Mouse (Mus musculus): ENCODE measurements around the gene Peli2. TPM values are rescaled to one million over a fixed set of nuclear protein-coding genes. Genes with fewer than 3 reads are reported as not detected.

Peli2 gene
- total RNA-seq, 2 experiments from 2014 or later = 24.1 to 25.1 TPM

DNA sequence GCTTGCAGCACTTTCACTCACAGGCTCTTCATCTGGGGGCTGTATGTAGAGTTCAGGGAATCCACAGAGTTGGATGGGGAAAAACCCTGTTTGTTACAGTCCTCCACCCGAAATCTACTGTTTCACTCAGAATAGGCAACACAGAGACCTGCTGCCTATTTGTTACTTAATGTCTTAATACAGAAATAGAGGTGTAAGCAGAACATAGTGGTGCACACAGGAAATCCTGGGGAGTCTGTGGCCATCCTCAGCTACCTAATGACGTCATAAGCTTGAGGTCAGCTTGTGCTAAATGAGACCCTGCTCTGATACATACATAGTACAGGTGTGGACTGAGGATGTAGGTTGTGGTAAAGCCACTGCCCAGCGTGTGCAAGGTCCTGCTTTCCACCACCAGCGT lies 4.2 kb downstream of the Peli2 start:
- no peak for DNase-seq (ENCODE audit: low spot score in 2 of 2)

DNA sequence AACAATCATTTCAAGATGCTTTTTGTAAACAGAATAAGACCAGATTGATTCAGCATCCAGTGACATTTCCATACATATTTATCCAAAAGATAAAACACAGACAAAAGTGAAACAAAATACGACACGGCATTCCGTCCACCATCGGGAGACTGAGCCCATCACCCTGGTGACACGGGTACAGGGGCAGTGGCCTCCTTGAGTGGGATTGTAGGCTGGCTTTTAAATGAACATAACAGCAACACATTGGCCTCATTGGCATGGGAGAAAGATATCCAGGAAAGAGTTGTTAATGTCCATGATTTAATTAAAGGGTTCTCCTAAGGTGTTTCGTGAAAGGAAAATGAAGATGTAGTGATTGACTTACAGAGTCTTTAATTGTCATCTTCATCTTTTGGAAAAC lies 5.3 kb downstream of the Peli2 start:
- DNase-seq (ENCODE audit: low spot score in 2 of 2) = no peak

DNA sequence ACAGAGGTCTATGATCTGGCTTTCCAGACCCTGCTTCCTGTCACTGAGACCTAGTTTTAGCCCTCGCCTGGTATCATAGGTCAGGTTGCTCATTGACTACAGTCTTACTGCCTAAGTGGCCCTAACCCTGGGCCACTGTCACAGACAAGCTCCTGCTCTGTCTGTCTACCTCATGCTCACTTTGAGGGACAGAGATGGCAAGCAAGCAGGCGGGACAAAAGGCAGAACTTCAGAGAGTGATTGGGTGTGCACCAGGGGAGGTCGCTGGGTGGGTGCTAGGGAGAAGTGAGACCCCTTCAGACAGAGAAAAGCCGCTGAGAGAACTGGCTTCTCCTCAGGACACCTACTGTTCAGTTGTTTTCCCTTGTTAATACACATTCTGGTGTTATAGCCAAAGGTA lies 6.3 kb downstream of the Peli2 start:
- DNase-seq (ENCODE audit: low spot score in 2 of 2) = no peak

DNA sequence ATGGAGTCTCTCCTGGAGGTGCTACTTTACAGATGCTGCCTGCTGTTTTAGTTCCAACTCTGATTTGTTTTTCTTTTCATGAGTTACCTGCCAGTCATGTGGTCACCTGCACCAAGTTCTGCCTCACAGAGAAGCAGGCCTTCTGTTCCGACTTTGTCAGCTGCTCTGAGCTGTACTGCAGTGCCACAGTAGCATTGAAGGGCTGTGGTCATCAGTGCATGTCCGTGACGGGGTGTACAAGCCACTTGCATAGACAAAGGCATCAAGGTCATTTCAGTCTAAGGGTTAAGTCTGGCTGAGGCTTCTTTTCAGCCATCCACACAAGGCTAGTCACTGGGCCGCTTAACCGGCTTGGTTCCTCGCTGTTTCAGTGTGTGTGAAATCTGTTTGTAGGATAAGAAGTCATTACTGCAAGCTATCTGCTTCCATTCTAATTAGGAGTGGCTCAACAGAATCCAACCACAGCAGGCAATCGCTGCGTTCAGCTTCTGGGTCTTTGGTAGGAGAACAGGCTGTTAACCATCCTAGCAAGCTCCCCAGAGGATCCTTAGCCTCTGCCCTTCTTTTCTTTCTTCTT lies 7.1 kb downstream of the Peli2 start:
- DNase-seq (ENCODE audit: low spot score in 2 of 2) = no peak

DNA sequence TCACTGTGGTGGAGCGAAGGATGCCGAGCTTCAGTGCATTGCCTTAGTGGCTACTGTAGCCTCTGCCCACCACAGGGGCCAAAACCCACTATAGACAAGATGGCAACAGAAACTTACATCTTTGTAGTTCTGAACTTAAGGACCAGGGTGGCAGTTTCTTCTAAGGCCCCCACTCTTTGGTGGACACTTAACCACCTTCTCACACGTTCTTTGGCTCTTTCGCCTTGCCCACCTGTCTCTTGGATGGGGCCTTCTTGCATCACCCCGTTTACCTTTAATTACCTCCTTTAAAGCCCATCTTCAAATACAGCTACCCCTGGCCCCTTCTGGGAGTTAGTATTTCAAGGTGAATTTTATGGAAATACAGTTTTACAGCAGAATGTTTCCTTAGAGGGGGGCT lies 8.1 kb downstream of the Peli2 start:
- DNase-seq (ENCODE audit: low spot score in 2 of 2) = no peak

DNA sequence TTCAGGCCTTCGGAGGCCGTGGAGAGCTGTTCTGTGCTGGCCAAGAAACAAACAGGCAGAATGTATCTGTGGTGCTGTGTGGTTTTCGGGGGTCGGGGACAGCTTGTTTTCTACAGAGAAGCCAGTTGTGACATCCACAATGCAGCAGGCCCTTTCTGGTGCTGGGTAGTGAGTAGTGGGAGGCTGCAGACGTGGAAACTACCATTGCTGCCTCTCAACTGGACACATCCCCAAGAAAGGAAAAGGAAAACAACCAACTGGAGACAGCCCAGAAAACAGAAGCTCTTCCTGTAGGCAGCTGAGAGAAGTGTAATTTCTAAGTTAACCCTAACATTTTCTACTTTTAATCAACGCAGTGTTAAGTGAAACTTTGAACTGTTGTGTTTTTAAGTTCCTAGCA lies 9.4 kb downstream of the Peli2 start:
- DNase-seq (ENCODE audit: low spot score in 2 of 2) = no peak

DNA sequence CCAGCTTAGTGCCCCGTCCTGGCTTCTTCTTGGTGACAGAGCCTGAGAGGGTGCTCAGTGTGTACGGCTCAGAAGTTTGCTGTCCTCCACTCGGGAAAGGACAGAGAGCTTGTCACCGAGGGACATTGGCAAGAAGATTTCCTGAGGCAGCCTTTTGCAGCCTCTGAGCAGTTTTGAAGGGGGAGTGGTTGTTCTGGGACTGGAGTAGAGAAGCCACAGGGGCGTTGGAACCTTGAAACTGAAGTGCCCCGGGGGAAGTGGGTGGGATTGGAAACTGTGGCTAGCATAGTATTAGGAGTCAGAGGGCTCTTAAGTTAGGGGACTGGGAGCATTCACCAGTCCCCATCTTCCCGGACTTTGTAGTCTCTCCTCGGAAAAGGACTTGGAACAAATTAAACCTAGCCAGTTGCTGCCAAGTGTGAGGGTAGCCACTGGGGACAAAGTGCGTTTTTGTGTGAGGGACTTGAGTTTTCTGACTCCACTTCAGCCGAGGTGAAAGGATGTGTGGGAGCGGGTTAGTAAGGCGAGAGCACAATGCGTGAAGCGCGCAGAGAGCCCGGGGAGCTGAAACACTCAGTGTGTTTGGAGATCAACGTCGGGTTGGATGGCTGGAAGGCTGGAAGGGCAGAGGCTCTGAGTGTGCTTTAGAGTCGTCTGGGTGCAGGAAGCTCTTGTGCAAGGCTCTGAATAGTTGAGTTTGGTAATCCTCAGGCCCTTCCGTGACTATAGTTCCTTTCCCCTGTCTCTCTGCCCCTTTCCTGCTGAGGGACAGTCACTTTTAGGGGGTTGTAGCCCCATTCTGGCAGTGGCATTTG lies 10.3 kb downstream of the Peli2 start:
- no peak for DNase-seq (ENCODE audit: low spot score in 2 of 2)

DNA sequence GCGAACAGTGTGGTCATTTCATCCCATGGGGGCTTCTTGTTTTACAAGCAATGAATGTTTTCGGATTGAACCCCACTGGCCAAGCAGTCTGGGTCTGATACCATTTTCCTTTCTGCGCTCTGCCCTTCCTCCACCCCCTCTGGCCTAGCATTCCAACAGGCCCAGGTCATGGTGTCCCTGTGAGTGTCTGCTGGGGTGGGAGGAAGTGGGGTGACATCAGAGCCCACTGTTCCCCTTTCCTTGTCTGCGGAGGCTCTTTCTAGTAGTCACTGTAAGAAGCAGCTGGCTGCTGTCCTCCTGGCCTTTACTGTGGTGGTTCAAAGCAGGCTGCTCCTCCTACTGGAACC lies 10.9 kb downstream of the Peli2 start:
- no peak for DNase-seq (ENCODE audit: low spot score in 2 of 2)

DNA sequence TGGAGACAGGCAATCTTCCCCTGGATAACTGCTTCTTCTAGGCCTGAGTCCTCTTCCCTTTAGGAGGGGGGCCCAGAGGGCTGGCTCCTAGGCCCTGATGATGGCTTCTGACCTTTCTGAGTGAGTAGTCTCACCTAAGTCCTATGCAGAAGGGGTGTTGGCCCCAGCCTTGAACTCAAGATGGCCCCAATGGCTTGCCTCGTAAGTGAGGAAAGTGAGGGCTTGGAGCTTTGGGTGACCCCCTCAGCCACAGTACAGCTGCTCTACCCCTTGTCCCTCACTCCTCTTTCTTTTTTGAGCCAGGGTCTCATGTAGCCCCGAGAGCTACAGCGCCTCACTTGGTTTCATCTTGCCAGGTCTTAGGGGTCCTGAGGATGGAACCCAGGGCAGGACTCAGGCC lies 11.6 kb downstream of the Peli2 start:
- no peak for DNase-seq (ENCODE audit: low spot score in 2 of 2)

DNA sequence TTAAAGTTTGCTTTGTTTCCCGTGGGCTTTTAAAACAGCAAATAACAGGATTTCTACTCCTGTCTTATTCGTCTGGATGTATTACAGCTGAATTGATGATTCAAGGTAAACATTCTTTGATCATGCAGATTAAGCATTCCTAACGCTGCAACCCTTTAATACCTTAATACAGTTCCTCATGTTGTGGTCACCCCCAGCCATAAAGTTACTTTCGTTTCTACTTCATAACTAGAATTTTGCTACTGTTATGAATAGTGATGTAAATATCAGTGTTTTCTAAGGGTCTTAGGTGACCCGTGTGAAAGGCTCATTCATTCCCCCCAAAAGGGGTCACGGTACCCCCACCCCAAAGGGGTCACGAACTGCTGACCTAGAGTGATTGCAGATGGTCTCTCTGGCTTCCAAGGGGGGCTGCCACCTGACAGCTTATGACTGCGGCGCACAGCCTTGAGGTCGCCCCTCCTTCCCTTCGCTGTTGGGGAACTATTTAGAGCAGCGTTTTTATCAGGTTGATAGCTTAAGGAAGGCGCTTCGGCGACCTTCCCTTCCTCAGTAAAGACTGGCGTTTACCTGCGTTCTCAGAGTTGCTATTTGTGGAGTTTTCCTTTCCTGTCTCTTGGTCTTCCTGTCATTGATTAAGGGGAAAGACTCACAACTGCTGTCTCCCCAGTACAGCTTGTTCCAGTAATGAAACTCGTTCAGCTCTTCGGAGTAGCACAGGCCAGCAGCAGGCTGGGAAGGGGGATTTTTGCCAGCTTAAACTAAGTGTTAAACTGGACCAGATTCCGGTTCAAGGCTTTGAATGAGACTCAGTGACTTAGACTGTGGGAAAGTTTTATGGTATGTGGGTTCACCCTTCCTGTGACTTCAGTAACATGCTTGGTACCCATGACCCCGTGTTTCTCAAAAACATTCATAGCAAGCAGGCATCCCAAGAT lies 12.5 kb downstream of the Peli2 start:
- no peak for DNase-seq (ENCODE audit: low spot score in 2 of 2)

DNA sequence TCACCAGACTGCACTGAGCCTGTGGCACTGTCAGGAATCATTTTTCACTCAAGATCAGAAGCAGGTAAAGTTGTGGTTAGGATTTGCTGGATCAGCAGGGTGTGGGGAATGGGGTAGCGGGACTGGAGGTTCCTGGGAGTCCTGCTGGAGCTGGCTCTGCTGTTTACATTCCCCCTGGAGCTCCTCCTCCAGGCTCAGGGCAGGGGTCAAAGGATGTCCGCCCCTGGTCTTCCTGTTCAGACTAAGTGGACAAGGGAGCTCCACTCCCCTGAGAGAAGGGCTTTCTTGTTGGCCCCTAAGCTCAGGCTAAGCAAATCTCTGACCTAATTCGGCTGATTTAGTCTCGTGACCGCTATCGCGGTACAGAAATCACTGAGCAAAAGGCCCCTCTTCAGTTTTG lies 13.7 kb downstream of the Peli2 start:
- DNase-seq (ENCODE audit: low spot score in 2 of 2) = no peak

DNA sequence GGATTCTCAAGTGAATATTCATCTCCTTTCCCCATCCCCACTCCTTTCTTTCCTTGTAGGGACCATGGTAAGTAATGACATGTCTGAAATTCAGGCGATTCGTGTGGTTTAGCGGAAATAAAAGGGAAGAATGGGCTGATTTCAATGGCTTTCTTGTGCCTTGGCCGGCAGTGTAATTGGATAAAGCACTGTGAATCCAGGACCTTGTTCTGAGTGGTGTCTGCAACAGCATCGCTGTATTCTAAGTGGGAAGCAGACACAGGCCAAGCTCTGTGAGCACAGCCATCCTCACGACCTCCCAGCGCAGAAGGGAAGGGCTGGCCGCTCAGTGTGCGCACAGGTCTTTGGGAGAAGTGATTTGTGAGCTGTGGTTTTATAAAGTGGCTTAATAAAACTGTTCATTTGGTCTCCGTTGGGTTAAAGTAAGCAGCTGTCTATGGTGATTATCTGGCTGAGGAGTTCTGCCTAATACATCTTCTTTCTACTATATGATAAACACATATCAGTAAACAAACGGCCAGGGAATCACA lies 15.3 kb downstream of the Peli2 start:
- DNase-seq (ENCODE audit: low spot score in 2 of 2) = no peak

DNA sequence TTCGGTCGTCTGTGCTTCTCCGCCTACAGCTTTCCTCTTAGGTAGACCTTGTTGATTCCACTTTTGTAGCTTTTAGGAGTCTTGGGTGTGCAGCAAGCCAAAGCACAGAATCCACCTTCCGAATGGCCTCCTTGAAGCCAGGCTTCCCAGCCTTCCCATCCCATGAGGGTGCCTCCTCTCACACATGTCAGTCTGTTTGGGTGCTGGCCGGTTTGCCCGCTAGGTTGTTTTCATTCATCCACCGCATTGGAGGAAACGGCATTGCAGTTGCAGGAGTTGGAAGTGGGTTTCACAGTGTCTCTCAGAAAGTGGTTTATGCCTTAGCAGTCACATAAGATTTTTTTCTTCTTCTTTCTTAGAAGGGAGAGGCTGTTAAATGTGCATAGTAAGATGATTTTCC lies 17.1 kb downstream of the Peli2 start:
- DNase-seq (ENCODE audit: low spot score in 2 of 2) = no peak

DNA sequence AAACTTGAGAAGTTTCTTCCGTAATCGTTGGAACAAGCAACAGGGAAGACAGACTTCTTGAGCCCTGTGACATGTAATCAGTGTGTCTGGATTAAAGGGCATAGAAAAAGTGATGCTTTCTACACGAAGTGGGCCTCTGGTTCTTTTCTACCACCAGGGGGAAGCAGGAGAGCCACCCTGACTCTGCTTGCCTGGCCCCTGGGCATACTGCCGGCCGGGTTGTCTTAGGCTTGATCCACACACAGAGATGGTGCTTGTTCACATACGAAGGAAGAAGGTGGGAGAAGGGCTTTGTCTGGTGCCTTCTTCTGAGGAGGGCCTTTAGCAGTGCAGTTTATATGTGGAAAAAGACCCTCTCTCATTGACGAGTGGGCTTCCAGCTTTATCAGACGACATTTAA lies 17.5 kb downstream of the Peli2 start:
- DNase-seq (ENCODE audit: low spot score in 2 of 2) = no peak

DNA sequence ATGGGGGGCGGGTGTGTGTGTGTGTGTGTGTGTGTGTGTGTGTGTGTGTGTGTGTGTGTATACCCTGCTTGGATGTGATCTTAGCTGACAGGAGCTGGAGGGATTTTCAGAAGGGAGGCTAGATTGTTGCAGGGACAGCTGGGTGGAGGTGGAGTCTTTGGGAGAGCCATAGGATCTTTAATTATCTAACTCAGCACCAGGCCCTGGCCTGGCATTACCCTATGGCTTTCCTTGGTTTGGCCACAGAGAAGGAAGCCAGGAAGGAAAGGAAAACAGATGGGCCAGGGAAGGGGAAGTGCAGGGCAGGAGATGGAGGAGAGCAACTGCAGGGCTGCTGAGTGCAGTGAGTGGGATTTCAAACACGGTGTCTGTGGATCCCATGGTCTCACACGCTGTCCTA lies 18.8 kb downstream of the Peli2 start:
- DNase-seq (ENCODE audit: low spot score in 2 of 2) = no peak

DNA sequence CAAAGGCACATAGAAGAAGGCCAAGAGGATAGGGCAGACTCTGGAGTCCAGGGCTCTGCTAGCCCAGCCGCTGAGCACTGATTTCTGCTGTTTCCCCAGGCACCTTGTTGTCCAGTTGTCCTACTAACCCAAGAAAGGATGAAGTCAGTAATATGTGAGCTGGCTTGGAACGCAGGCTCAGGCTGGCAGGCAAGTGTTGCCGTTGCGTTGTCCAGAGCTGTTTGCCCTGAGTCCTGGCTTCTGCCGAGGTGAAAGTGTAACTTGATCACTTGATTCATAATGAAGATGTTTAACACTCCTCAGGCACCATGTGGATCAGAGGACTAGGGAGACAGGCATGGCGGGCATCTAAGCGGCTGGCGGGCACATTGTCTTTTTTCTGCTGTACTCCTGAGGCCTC lies 21.1 kb downstream of the Peli2 start:
- DNase-seq (ENCODE audit: low spot score in 2 of 2) = no peak

DNA sequence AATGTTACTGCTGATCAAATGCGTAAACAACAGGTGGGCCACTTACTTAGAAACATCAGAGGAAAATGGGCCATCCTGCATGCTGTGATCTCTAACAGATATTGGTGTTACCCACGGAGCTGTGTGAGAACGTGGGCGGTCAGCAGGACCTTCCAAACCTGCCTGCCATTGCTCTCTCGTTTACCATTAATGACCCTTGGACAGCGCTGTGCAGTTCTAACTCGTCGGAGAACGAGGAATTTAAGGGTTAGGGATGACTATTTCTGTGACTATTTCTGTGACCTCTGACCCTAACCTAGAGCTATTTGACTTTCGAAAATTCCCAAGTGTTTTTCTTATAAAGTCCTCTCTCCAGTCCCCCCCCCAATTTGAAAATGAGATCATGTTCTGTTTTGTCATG lies 22.1 kb downstream of the Peli2 start:
- DNase-seq (ENCODE audit: low spot score in 2 of 2) = no peak

DNA sequence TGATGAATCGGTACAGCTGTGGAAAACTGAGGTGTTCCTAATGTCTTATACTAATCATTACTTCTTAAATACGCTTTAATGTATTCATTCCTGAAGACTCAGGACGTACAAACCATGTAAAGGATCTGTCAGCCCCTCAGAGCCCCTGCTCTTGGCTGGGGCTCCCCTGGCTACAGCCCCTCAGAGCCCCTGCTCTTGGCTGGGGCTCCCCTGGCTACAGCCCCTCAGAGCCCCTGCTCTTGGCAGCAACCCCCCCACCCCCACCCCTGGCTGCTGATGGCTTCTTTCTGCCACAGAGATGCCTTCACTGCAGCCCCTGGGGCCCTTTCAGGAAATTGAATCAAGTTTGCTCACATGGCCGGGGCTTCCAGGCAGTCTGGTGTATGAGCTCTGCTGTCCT lies 22.5 kb downstream of the Peli2 start:
- DNase-seq (ENCODE audit: low spot score in 2 of 2) = no peak

DNA sequence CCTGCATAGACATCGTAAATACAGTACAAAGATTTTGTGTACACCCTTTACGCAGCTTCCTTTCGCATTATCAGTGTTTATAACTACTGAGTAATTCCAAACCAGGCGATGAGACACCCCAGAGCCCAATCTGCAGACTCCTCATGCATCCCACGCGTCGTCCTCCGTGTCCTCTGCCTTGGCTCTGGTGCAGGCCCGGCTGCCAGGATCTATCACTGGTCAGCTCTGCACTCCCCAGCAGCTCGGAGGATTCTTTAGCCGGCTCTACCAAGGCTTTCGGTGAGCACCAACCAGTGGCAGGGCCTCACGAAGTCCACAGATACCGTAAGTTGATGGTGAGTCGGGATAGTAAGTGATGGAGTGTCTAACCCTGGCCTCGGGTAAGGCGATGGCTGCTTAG lies 23.7 kb downstream of the Peli2 start:
- no peak for DNase-seq (ENCODE audit: low spot score in 2 of 2)

DNA sequence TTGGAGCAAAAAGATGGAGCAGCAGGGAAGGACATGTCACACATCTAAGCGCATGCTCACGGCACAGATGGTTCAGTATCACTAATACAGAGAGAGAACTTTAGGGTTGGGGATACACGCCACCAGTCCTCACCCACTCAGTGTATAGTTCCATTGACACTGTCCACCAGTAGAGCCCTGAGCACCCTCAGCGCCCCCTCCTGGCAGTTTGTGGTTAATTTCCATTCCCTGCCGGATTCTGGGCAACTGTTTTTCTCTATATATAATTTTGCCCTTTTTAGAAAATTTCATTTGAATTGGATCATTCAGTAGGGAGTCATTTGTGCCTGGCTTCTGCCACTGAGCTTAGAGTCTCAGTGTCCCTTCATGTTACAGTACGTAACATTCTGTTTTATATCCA lies 27.1 kb downstream of the Peli2 start:
- DNase-seq (ENCODE audit: low spot score in 2 of 2) = no peak

DNA sequence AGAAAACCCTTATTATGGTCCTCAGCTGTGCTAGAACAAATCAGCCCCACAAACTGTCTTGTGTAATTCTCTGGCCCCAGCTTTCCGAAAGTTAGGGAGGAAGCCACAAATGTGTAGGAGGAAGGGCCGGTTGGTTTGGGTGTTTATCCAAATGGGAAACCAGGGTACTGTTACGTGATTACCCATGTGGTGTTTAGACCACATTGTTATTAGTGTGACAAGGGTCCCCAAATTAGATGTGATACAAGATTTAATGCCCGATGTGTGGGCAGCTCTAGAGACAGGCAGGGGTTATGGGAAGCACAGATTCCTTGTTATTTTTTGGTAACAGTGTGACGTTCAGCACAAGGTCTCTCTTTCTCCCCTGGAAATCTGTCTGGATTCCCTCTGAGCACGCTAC lies 28.0 kb downstream of the Peli2 start:
- no peak for DNase-seq (ENCODE audit: low spot score in 2 of 2)

DNA sequence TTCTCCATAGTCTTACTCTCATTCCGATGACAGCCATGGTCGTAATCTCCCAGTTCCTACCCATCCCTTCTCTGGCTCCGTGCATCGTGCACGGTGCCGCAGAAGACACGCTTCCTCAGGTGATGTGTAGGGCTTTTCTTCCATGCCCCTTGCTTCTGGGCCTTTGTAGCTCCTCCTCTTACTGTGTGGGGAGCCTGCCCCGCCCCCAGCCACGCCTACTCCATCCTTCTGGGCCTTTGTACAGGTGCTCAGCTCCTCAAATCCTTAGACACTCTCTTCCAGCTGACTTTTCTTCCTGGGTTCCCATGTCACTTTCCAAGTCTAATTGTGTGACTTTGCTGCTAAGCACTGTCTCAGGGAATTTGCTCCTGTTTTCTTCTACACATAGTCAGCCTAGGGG lies 28.7 kb downstream of the Peli2 start:
- DNase-seq (ENCODE audit: low spot score in 2 of 2) = no peak

Measured in gastrocnemius, postnatal 4 days (tissue).